Comparison of ENCODE assay signal across 12 mouse cellular contexts in the genomic region with DNA sequence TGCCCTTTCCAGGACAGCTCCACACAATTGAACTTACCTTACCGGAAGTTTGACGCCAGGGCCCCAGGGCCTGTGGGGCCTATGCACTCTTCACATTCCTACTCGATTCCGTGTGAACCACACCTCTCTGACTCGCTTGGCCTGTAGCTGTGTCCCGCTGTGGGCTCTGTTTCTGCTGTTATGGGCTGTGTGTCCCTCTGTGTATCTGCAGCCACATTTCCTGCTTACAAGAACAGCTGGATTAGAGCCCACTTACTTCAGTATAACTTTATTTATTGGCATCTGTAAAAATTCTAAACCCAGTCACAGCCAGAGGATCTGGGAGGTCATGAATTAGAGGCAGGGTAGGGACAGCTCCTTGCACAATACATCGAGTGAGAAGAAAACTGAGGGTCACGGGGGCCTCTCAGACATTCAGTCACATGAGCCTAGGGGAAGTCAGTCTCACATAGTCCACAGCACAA. TPM values are rescaled to one million over a fixed set of nuclear protein-coding genes. Genes with fewer than 3 reads are reported as not detected.
A peak's percentile ranks its signal among the peaks of the same experiment; 100 is the strongest.
DNase-seq lines count a peak whose midpoint lies in the region; ATAC-seq and TF ChIP-seq lines count a peak whose summit lies in the region.
"Had no signal": no experiment of that assay in that cellular context is flagged by ENCODE, and none has a peak within 500 bp of the region (broad histone marks: within the 10 kb centered on the region; RNA-seq: fewer than 3 reads in every experiment).

No protein-coding gene starts in this region.

- no peak for TF ChIP-seq CTCF in gastrocnemius, adult 2 months (IDR thresholded peaks at IDR 0.05)
- TF ChIP-seq CTCF in lung, postnatal 0 days (IDR thresholded peaks at IDR 0.05): no peak

- no peak for DNase-seq in gastrocnemius, adult 2 months
- DNase-seq in gastrocnemius, postnatal 14 days: no peak
- peak; percentile 19 for DNase-seq in adipocyte (ENCODE audit: low spot score)
- DNase-seq in kidney, adult 8-10 months: peak; percentile 26 to 46
- peak; percentile 81 for DNase-seq in lung, postnatal 0 days (ENCODE audit: low spot score)
- DNase-seq in frontal cortex, postnatal 14 days (ENCODE audit: low spot score in 2 of 2): no peak
- DNase-seq in thymus, postnatal 0 days (ENCODE audit: low spot score): no peak
- no peak for DNase-seq in retina, postnatal 1 day
- DNase-seq: cerebellum, adult 8-10 months; forebrain, postnatal 0 days; liver, embryonic 13.5 days had no signal

- peak overlapping the region; percentile 20; the same call in 1 of the 2 replicates for H3K27ac ChIP-seq in gastrocnemius, adult 2 months
- peak overlapping the region; percentile 51 for H3K27ac ChIP-seq in lung, postnatal 0 days (ENCODE audit: low read length)
- H3K27ac ChIP-seq: hindbrain, embryonic 14.5 days; liver, embryonic 13.5 days had no signal

- no peak overlapping the region for H3K4me2 ChIP-seq in lung, postnatal 0 days (replicated peaks; ENCODE audit: low read depth, low read length)
- H3K4me2 ChIP-seq: hindbrain, embryonic 14.5 days; liver, embryonic 13.5 days had no signal

- no peaks in the 10 kb centered on the region for H3K36me3 ChIP-seq in lung, postnatal 0 days (ENCODE audit: insufficient read depth, low read length)
- H3K36me3 ChIP-seq: liver, embryonic 13.5 days had no signal

- TF ChIP-seq EP300 in lung, postnatal 0 days (IDR thresholded peaks at IDR 0.05): peak; percentile 58

- intact Hi-C loops in gastrocnemius, adult 2 months (cut with DNase I): no loop called here
- intact Hi-C loops in gastrocnemius, postnatal 14 days (cut with DNase I; ENCODE audit: low total_unique reads): no loop called here

- no peaks in the 10 kb centered on the region for H3K9me3 ChIP-seq in lung, postnatal 0 days (ENCODE audit: low read length)
- H3K9me3 ChIP-seq: liver, embryonic 13.5 days had no signal

- no peaks in the 10 kb centered on the region for H3K27me3 ChIP-seq in lung, postnatal 0 days (replicated peaks; ENCODE audit: insufficient read depth, low read length)
- H3K27me3 ChIP-seq: liver, embryonic 13.5 days had no signal

- peaks cover 18% of the 10 kb centered on the region for H3K4me1 ChIP-seq in lung, postnatal 0 days (ENCODE audit: insufficient read depth, low read depth, low read length)

- no peak overlapping the region for H3K9ac ChIP-seq in lung, postnatal 0 days (replicated peaks; ENCODE audit: low read depth)
- H3K9ac ChIP-seq: forebrain, postnatal 0 days; hindbrain, embryonic 14.5 days; liver, embryonic 13.5 days had no signal

- ATAC-seq in lung, postnatal 0 days: peak; percentile 73
- ATAC-seq: forebrain, postnatal 0 days had no signal

- no peak overlapping the region for H3K4me3 ChIP-seq in gastrocnemius, adult 2 months
- H3K4me3 ChIP-seq in lung, postnatal 0 days (ENCODE audit: low read depth, low read length): no peak overlapping the region
- H3K4me3 ChIP-seq: liver, embryonic 13.5 days had no signal

- WGBS in lung, postnatal 0 days: 11% methylated on average over 8 of the region's 8 CpGs

RNA-seq across cellular contexts. Expression of a gene that starts 20.9 kb away (rescaled TPM):
- total RNA-seq in gastrocnemius, adult 2 months (2021): 10 to 100 TPM in 1 of 2 experiments, 1 to 10 TPM in 1; 6.4 to 14.3 TPM
- total RNA-seq in gastrocnemius, postnatal 14 days (2021): 10 to 100 TPM; 11.0 to 13.0 TPM
- polyA plus RNA-seq in lung, postnatal 0 days (2015; fragmentation: Nextera tagmentation; extraction: Ambion mirVana): 17.7 and 19.3 TPM in 2 replicates
- polyA plus RNA-seq in thymus, postnatal 0 days (2015; fragmentation: Nextera tagmentation; extraction: Ambion mirVana): 7.0 and 7.9 TPM in 2 replicates

Comparison
In these comparisons a context has a peak if more than half of its experiments do, and no peak if none do; other contexts are left out.
1. DNase-seq: peak in adipocyte (single experiment), kidney, adult 8-10 months (2 of 2) and lung, postnatal 0 days (single experiment); none in gastrocnemius, adult 2 months (single experiment), gastrocnemius, postnatal 14 days (single experiment), frontal cortex, postnatal 14 days (0 of 2), thymus, postnatal 0 days (single experiment) and retina, postnatal 1 day (single experiment).